Mouse (Mus musculus): ENCODE results near the gene Sbp. TPM values are rescaled to one million over a fixed set of nuclear protein-coding genes. Genes with fewer than 3 reads are reported as not detected.

The Sbp gene
- polyA plus RNA-seq, 1 experiment from 2014 or later: not detected

DNA sequence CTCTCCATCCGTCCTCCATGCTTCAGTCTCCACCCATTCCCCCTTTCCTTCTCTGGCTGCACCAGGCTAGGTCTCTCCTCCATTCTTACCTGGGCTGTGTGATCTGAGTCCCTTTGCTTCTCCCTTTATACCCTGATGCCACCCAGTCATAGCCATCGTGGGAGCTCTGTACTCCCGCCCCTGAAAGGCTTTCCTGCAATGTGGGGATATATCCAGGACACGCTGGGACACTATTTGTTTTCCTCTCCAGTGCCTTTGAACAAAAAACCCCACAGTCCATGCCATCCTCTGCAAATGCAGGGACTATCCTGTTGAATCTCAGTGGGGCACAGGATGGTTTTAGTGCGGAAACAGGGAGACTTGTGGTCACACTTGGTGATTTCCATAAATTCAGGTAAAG, 13.7 kb downstream of the Sbp start, which contains the start of gene Sbpl:
Gene Sbpl, minus strand, starts transcription at position 101 of the 400 bp plus-strand sequence.
- Histone ChIP-seq H3K4me2 (replicated peaks; ENCODE audit: low read depth, low read length) (no peak within 1 kb of the TSS), H3K27ac (ENCODE audit: low read length) (no peak within 1 kb of the TSS), H3K4me3 (ENCODE audit: low read depth, low read length) (no peak within 1 kb of the TSS), H3K9me3 (ENCODE audit: low read length) (no peaks in the 10 kb centered on the region), H3K9ac (replicated peaks; ENCODE audit: low read depth) (no peak within 1 kb of the TSS), H3K4me1 (ENCODE audit: insufficient read depth, low read depth, low read length) (no peaks in the 10 kb centered on the region), H3K27me3 (replicated peaks; ENCODE audit: insufficient read depth, low read length) (no peaks in the 10 kb centered on the region), H3K36me3 (ENCODE audit: insufficient read depth, low read length) (no peaks in the 10 kb centered on the region)
- TF ChIP-seq CTCF (IDR thresholded peaks at IDR 0.05): no peak
- no peak for TF ChIP-seq EP300 (IDR thresholded peaks at IDR 0.05)
- ATAC-seq: no peak
- WGBS: 76% methylated on average over 5 of the region's 5 CpGs
- no peak for DNase-seq (ENCODE audit: low spot score)

DNA sequence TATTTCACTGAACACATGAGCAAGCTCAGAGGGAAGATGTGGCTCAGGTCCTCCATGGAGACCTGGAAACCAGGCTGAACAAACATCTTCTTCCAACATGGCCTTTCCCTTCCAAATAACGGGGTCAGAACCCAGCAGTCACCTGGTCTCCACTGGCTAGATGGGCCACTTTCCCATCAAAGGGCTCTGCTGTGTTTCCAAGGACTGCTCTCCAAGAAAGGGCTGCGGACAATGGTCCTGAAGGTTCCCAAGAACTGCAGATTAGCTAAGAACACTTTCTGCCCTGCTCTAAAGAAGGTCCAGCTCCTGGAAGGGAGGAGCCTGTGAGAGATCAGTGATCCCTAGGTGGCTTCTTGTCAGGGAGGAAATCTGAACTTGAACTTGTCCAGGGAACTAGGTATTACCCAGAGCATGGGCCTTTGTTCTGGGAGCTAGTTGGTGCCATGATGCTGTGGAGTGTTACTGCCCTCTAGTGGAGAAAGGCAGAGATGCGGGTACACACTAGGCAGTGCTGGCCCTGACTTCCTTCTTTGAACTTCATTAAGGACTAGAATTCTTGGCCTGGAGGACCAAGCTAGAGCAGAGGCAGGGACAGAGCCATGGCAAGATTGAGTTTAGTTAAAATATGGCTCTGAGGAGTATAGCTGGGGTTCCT, 18.7 kb downstream of the Sbp start:
- Histone ChIP-seq H3K4me2 (replicated peaks; ENCODE audit: low read depth, low read length) (no peak overlapping the region), H3K9me3 (ENCODE audit: low read length) (no peaks in the 10 kb centered on the region), H3K27ac (ENCODE audit: low read length) (no peak overlapping the region), H3K9ac (replicated peaks; ENCODE audit: low read depth) (no peak overlapping the region), H3K4me3 (ENCODE audit: low read depth, low read length) (no peak overlapping the region), H3K36me3 (ENCODE audit: insufficient read depth, low read length) (no peaks in the 10 kb centered on the region), H3K27me3 (replicated peaks; ENCODE audit: insufficient read depth, low read length) (no peaks in the 10 kb centered on the region), H3K4me1 (ENCODE audit: insufficient read depth, low read depth, low read length) (no peaks in the 10 kb centered on the region)
- peak; percentile 83 for ATAC-seq
- WGBS: 35% methylated on average over 3 of the region's 3 CpGs
- TF ChIP-seq EP300 (IDR thresholded peaks at IDR 0.05) (no peak), CTCF (IDR thresholded peaks at IDR 0.05) (peak; percentile 100)
- DNase-seq (ENCODE audit: low spot score): peak; percentile 86

DNA sequence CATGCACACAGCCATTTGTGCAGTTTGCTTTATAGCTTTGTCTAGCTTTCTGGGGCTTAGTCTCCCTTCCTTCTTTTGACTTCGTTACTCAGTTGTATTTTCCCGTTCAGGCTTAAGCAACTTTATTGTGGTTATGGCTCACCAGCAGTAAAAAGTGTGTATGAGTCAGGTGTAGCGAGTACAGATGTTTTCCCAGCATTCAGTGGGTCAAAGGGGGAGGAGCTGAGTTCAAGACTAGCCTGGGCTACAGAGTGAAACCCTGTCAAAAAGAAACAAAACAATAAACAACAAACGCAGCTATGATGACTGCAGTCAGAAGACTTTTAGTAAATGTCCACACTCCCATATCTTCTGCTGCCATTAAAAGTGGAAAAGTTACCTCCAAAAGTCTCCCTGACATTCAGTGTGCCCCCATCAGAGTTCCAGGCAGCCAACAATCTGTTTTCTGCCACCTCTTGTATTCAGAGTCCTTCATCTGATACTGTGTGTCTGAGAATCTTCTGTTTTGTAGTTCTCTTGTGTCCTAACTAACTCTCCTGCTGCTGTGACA, 20.2 kb downstream of the Sbp start:
- H3K4me1 ChIP-seq (ENCODE audit: insufficient read depth, low read depth, low read length): no peaks in the 10 kb centered on the region
- no peak overlapping the region for H3K4me2 ChIP-seq (replicated peaks; ENCODE audit: low read depth, low read length)
- H3K27me3 ChIP-seq (replicated peaks; ENCODE audit: insufficient read depth, low read length): no peaks in the 10 kb centered on the region
- H3K27ac ChIP-seq (ENCODE audit: low read length): no peak overlapping the region
- no peak overlapping the region for H3K9ac ChIP-seq (replicated peaks; ENCODE audit: low read depth)
- WGBS: 71% methylated on average over 4 of the region's 4 CpGs
- ATAC-seq: no peak
- H3K4me3 ChIP-seq (ENCODE audit: low read depth, low read length): no peak overlapping the region
- H3K9me3 ChIP-seq (ENCODE audit: low read length): no peaks in the 10 kb centered on the region
- DNase-seq (ENCODE audit: low spot score): no peak
- TF ChIP-seq CTCF (IDR thresholded peaks at IDR 0.05): no peak
- H3K36me3 ChIP-seq (ENCODE audit: insufficient read depth, low read length): no peaks in the 10 kb centered on the region

DNA sequence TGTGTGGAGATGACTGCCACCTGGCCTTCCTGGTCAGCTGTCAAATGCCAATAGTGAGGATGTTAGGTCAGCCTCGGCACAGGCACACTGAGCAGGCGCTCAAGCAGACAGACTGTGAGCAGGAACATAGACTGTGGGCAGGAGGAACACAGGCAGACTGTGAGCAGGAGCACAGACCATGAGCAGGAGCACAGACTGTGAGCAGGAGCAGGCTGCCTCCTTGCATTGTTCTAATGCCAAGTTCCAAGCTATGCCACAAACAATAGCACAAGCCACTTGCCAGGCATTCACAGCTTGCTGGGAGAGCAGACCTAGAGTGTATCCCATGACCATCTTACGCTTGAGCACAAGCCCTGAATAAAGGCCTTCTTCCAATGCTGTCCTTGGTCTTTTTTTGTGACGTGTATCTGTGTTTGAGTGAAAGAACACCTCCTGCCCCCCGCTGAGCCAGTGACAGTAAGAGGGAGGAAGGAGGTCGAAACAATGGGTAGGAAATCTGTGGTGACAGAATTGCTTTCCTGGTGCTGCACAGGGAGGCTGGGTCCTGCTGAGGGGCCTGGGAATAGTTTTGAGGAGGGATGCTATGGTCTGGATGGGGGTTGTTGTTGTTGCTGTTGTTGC, 24.4 kb downstream of the Sbp start:
- Histone ChIP-seq H3K36me3 (ENCODE audit: insufficient read depth, low read length) (no peaks in the 10 kb centered on the region), H3K9me3 (ENCODE audit: low read length) (no peaks in the 10 kb centered on the region), H3K4me2 (replicated peaks; ENCODE audit: low read depth, low read length) (no peak overlapping the region), H3K27me3 (replicated peaks; ENCODE audit: insufficient read depth, low read length) (no peaks in the 10 kb centered on the region), H3K4me1 (ENCODE audit: insufficient read depth, low read depth, low read length) (no peaks in the 10 kb centered on the region), H3K4me3 (ENCODE audit: low read depth, low read length) (no peak overlapping the region), H3K9ac (replicated peaks; ENCODE audit: low read depth) (no peak overlapping the region), H3K27ac (ENCODE audit: low read length) (no peak overlapping the region)
- 33% methylated on average over 6 of the region's 6 CpGs for WGBS
- DNase-seq (ENCODE audit: low spot score) (no peak), ATAC-seq (no peak)
- TF ChIP-seq EP300 (IDR thresholded peaks at IDR 0.05) (no peak), CTCF (IDR thresholded peaks at IDR 0.05) (no peak)

DNA sequence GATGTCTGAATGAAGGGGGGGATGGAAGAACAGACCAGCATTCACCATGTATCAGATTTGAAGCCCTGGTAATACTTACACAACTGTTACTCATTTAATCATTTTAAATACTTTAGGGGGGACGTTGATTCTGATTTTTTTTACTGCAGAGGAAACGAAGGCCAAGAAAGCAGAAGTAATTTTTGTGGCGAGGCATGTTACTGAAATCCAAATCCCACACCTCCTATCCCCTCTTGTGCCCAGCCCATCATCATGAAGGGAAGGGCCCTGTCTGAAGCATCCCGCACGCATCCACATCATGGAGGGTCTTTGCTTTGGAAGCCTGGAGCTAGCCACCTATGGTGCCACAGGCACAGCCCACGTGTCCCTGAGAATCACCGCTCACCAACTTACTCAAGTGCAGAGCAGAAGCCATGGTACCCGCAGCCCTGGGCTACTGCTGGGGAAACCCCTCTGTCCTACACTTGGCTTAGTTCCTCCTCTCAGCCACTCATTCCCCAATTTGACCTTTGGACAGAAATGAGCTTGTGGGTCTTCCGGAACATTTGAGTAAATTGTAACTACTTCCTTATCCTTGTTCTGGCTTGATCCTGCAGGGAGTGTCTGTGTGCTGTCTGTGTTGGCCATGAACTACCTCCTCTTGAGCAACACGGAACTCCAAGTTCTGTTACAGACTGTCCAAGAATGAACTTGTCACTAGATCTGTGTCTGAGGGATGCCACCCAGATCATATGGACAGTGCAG, 25.4 kb downstream of the Sbp start:
- H3K9ac ChIP-seq (replicated peaks; ENCODE audit: low read depth): no peak overlapping the region
- peak; percentile 84 for DNase-seq (ENCODE audit: low spot score)
- H3K4me2 ChIP-seq (replicated peaks; ENCODE audit: low read depth, low read length): no peak overlapping the region
- H3K36me3 ChIP-seq (ENCODE audit: insufficient read depth, low read length): no peaks in the 10 kb centered on the region
- peak; percentile 88 for TF ChIP-seq EP300 (IDR thresholded peaks at IDR 0.05)
- TF ChIP-seq CTCF (IDR thresholded peaks at IDR 0.05): no peak
- no peaks in the 10 kb centered on the region for H3K9me3 ChIP-seq (ENCODE audit: low read length)
- H3K4me3 ChIP-seq (ENCODE audit: low read depth, low read length): no peak overlapping the region
- ATAC-seq: peak; percentile 84
- H3K27ac ChIP-seq (ENCODE audit: low read length): no peak overlapping the region
- 74% methylated on average over 10 of the region's 10 CpGs for WGBS
- no peaks in the 10 kb centered on the region for H3K27me3 ChIP-seq (replicated peaks; ENCODE audit: insufficient read depth, low read length)
- H3K4me1 ChIP-seq (ENCODE audit: insufficient read depth, low read depth, low read length): no peaks in the 10 kb centered on the region

DNA sequence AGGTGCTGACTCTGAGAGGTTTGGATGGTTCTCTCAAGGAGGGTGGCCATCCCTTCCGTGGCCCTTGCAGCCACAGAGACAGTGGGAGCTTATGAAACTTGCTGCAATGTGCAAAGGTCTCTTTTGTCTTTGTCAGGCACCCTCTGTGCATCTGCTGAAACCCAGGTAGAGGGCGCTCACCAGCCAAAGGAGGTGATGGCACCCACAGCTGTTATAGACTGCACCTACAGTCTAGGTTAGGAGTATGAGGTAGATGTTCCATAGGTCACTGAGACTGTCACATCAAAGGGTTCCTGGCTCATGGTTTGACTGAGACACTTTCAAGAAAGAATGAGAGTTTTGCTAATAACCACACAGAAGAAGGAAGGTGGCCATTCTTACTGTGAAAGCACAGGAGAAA, 27.3 kb downstream of the Sbp start:
- no peaks in the 10 kb centered on the region for H3K4me1 ChIP-seq (ENCODE audit: insufficient read depth, low read depth, low read length)
- H3K36me3 ChIP-seq (ENCODE audit: insufficient read depth, low read length): no peaks in the 10 kb centered on the region
- H3K27me3 ChIP-seq (replicated peaks; ENCODE audit: insufficient read depth, low read length): no peaks in the 10 kb centered on the region
- TF ChIP-seq CTCF (IDR thresholded peaks at IDR 0.05) (no peak), EP300 (IDR thresholded peaks at IDR 0.05) (no peak)
- 45% methylated on average over 2 of the region's 2 CpGs for WGBS
- no peaks in the 10 kb centered on the region for H3K9me3 ChIP-seq (ENCODE audit: low read length)
- DNase-seq (ENCODE audit: low spot score) (no peak), ATAC-seq (no peak)
- H3K9ac ChIP-seq (replicated peaks; ENCODE audit: low read depth): no peak overlapping the region
- no peak overlapping the region for H3K4me2 ChIP-seq (replicated peaks; ENCODE audit: low read depth, low read length)
- H3K4me3 ChIP-seq (ENCODE audit: low read depth, low read length): no peak overlapping the region
- H3K27ac ChIP-seq (ENCODE audit: low read length): no peak overlapping the region
